In the genomic region with DNA sequence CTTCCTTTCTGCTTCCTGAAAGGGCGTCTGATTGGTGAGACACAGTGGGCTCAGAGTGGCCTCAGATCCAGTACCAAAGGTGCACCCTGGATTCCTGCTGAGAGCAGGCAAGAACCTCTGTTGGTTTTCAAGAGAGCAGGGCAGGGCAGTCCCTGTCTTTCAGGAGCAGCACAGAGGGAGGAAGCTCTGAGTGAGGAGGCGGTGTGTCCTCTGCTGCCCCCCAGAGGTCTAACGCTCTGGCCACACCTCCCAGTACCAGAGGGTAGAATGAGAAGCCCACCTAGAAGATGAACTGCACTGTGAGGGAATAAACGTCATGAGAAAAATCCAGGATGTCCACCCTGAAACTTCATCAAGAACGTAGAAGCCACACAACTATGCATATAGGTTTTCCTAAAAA, we compare ENCODE assay signal across 9 mouse cellular contexts. TPM values are rescaled to one million over a fixed set of nuclear protein-coding genes. Genes with fewer than 3 reads are reported as not detected.
DNase-seq lines count a peak whose midpoint lies in the region; ATAC-seq and TF ChIP-seq lines count a peak whose summit lies in the region.
"Had no signal": no experiment of that assay in that cellular context is flagged by ENCODE, and none has a peak within 500 bp of the region (broad histone marks: within the 10 kb centered on the region; RNA-seq: fewer than 3 reads in every experiment).

No protein-coding gene starts in this region.

- H3K9me3 ChIP-seq in lung, postnatal 0 days (ENCODE audit: low read length): no peaks in the 10 kb centered on the region
- H3K9me3 ChIP-seq in stomach, embryonic 14.5 days (ENCODE audit: control insufficient read depth, low read depth, low read length): no peaks in the 10 kb centered on the region
- H3K9me3 ChIP-seq: embryonic facial prominence, embryonic 15.5 days had no signal

- no peak for TF ChIP-seq POLR2A in testis, adult 2 months (IDR thresholded peaks at IDR 0.05; ENCODE audit: control insufficient read depth, low read depth, low read length)
- TF ChIP-seq POLR2A in kidney, adult 2 months (IDR thresholded peaks at IDR 0.05; ENCODE audit: low read depth, low read length): no peak

- peak; percentile 87 for ATAC-seq in lung, postnatal 0 days
- ATAC-seq in stomach, embryonic 14.5 days (ENCODE audit: insufficient number of reproducible peaks, insufficient read depth, low FRiP score, low read depth): peak; percentile 46; the same call in 1 of the 2 replicates
- ATAC-seq in inflammation-experienced regulatory T-cells, adult 6 months: no peak

- H3K27me3 ChIP-seq in testis, adult 2 months (ENCODE audit: control insufficient read depth, insufficient read depth, low read length): no peaks in the 10 kb centered on the region
- no peaks in the 10 kb centered on the region for H3K27me3 ChIP-seq in kidney, adult 2 months (replicated peaks; ENCODE audit: control insufficient read depth, insufficient read depth, low read length)
- H3K27me3 ChIP-seq in lung, postnatal 0 days (replicated peaks; ENCODE audit: insufficient read depth, low read length): no peaks in the 10 kb centered on the region
- H3K27me3 ChIP-seq in stomach, embryonic 14.5 days (ENCODE audit: control insufficient read depth, insufficient read depth, low read length): no peaks in the 10 kb centered on the region
- H3K27me3 ChIP-seq: embryonic facial prominence, embryonic 15.5 days had no signal

- no peak overlapping the region for H3K9ac ChIP-seq in lung, postnatal 0 days (replicated peaks; ENCODE audit: low read depth)
- H3K9ac ChIP-seq in stomach, embryonic 14.5 days (replicated peaks; ENCODE audit: low read depth, low read length): no peak overlapping the region
- H3K9ac ChIP-seq: embryonic facial prominence, embryonic 15.5 days had no signal

- TF ChIP-seq EP300 in lung, postnatal 0 days (IDR thresholded peaks at IDR 0.05): no peak

- H3K36me3 ChIP-seq in testis, adult 2 months (ENCODE audit: control insufficient read depth, insufficient read depth, low read length): no peaks in the 10 kb centered on the region
- H3K36me3 ChIP-seq in kidney, adult 2 months (ENCODE audit: control insufficient read depth, insufficient read depth, low read length): peaks cover 6% of the 10 kb centered on the region
- H3K36me3 ChIP-seq in lung, postnatal 0 days (ENCODE audit: insufficient read depth, low read length): no peaks in the 10 kb centered on the region
- H3K36me3 ChIP-seq in stomach, embryonic 14.5 days (ENCODE audit: control insufficient read depth, insufficient read depth, low read length): peaks cover 6% of the 10 kb centered on the region

- no peak for DNase-seq in testis, postnatal 14 days (ENCODE audit: low spot score)
- DNase-seq in embryo, embryonic 10.5 days (ENCODE audit: low spot score): peak; percentile 74
- peak; percentile 22 to 36 for DNase-seq in heart, adult 9 months (ENCODE audit: low spot score in 2 of 2)
- peak; percentile 47 for DNase-seq in kidney, adult 2 months
- peak; percentile 65 for DNase-seq in lung, postnatal 0 days (ENCODE audit: low spot score)

- TF ChIP-seq CTCF in testis, adult 2 months (IDR thresholded peaks at IDR 0.05; ENCODE audit: control insufficient read depth, insufficient read depth, insufficient replicate concordance, low read depth, low read length): peak; percentile 30; the same call in 1 of the 2 replicates
- peak; percentile 65 for TF ChIP-seq CTCF in kidney, adult 2 months (conservative IDR thresholded peaks at IDR 0.05; ENCODE audit: insufficient read depth, insufficient read length, low read depth, low read length)
- peak; percentile 79 for TF ChIP-seq CTCF in lung, postnatal 0 days (IDR thresholded peaks at IDR 0.05)

- no peaks in the 10 kb centered on the region for H3K4me1 ChIP-seq in testis, adult 2 months (ENCODE audit: control insufficient read depth, insufficient read depth, low read length)
- H3K4me1 ChIP-seq in kidney, adult 2 months (ENCODE audit: control insufficient read depth, insufficient read depth, low read length): no peaks in the 10 kb centered on the region
- H3K4me1 ChIP-seq in lung, postnatal 0 days (ENCODE audit: insufficient read depth, low read depth, low read length): no peaks in the 10 kb centered on the region
- H3K4me1 ChIP-seq in stomach, embryonic 14.5 days (ENCODE audit: control insufficient read depth, insufficient read depth, low read length): no peaks in the 10 kb centered on the region
- H3K4me1 ChIP-seq: embryonic facial prominence, embryonic 15.5 days had no signal

- H3K4me3 ChIP-seq in testis, adult 2 months (ENCODE audit: control insufficient read depth, low read depth, low read length): no peak overlapping the region
- H3K4me3 ChIP-seq in kidney, adult 2 months (ENCODE audit: insufficient read depth, low read depth, low read length): no peak overlapping the region
- H3K4me3 ChIP-seq in lung, postnatal 0 days (ENCODE audit: low read depth, low read length): no peak overlapping the region
- H3K4me3 ChIP-seq in stomach, embryonic 14.5 days (ENCODE audit: low read depth, low read length): no peak overlapping the region
- H3K4me3 ChIP-seq: embryonic facial prominence, embryonic 15.5 days had no signal

- H3K4me2 ChIP-seq in lung, postnatal 0 days (replicated peaks; ENCODE audit: low read depth, low read length): no peak overlapping the region
- no peak overlapping the region for H3K4me2 ChIP-seq in stomach, embryonic 14.5 days (replicated peaks; ENCODE audit: low read depth, low read length)
- H3K4me2 ChIP-seq: embryonic facial prominence, embryonic 15.5 days had no signal

- WGBS in kidney, adult 2 months: 49% methylated on average over 5 of the region's 5 CpGs
- 40% methylated on average over 5 of the region's 5 CpGs for WGBS in lung, postnatal 0 days
- WGBS in stomach, embryonic 14.5 days: 48% methylated on average over 5 of the region's 5 CpGs

- H3K27ac ChIP-seq in testis, adult 2 months (ENCODE audit: control insufficient read depth, insufficient read depth, low read depth, low read length): no peak overlapping the region
- no peak overlapping the region for H3K27ac ChIP-seq in kidney, adult 2 months (ENCODE audit: insufficient read depth, low read depth, low read length)
- no peak overlapping the region for H3K27ac ChIP-seq in lung, postnatal 0 days (ENCODE audit: low read length)
- H3K27ac ChIP-seq in stomach, embryonic 14.5 days (ENCODE audit: low read length): no peak overlapping the region
- H3K27ac ChIP-seq: embryonic facial prominence, embryonic 15.5 days had no signal

RNA-seq across cellular contexts. Expression of gene Slc25a15, which starts 21.5 kb away (rescaled TPM):
- 0.34 and 0.43 TPM in 2 replicates for polyA plus RNA-seq in testis, adult 2 months (2012; rRNA removed)
- polyA plus RNA-seq in kidney, adult 2 months (2012; rRNA removed): 53.8 and 60.2 TPM in 2 replicates
- polyA plus RNA-seq in lung, postnatal 0 days (2015; fragmentation: Nextera tagmentation; extraction: Ambion mirVana): 7.4 TPM in 2 replicates
- 19.0 and 20.0 TPM in 2 replicates for polyA plus RNA-seq in stomach, embryonic 14.5 days (2014; fragmentation: Nextera tagmentation; extraction: Ambion mirVana)
- 1 to 10 TPM; 1.9 to 2.5 (median 2.4) TPM for polyA plus RNA-seq in inflammation-experienced regulatory T-cells, adult 6 months (2017; shearing (Covaris generic))

RNA-seq across cellular contexts. Expression of gene Mrps31, which starts 34.3 kb away (rescaled TPM):
- 7.6 and 8.0 TPM in 2 replicates for polyA plus RNA-seq in testis, adult 2 months (2012; rRNA removed)
- polyA plus RNA-seq in kidney, adult 2 months (2012; rRNA removed): 9.2 and 10.5 TPM in 2 replicates
- 25.0 and 25.9 TPM in 2 replicates for polyA plus RNA-seq in lung, postnatal 0 days (2015; fragmentation: Nextera tagmentation; extraction: Ambion mirVana)
- polyA plus RNA-seq in stomach, embryonic 14.5 days (2014; fragmentation: Nextera tagmentation; extraction: Ambion mirVana): 45.9 and 46.2 TPM in 2 replicates
- 10 to 100 TPM; 22.5 to 24.4 (median 24.4) TPM for polyA plus RNA-seq in inflammation-experienced regulatory T-cells, adult 6 months (2017; shearing (Covaris generic))
